Mouse (Mus musculus): ENCODE measurements around the gene Ano10.

DNA sequence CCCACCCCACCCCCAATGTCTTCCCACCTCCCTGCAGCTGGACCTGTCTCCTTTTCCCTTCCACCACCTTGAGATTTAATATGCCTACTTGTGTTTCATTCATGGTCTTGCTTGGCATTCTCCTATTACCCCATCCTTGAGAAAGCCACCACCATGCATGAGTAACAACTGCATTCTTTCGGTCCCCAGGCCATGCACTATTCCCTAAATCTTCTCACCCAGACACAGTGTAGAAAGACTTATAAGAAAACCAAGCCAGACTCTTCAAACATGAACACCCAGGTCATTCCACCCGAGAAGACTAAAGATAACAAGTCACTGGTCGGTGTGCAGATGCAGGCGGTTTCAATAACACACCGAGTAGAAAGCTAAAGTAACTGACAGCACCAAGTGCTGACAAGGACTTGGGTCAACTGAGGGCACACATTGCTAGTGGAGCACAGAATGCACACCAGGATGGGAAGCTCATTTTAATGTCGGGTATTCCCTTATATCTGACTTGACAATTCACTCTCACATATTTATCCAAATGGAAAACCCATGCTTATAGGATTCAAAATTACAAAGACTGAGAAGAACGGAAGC is 77.2 kb downstream of the Ano10 start:
- TF ChIP-seq TAL1 (conservative IDR thresholded peaks at IDR 0.05; ENCODE audit: low read depth, low read length) (no peak), CTCF (IDR thresholded peaks at IDR 0.05; ENCODE audit: low read depth, low read length) (no peak), POLR2AphosphoS5 (IDR thresholded peaks at IDR 0.05; ENCODE audit: insufficient replicate concordance, low read depth, low read length) (no peak), GATA1 (IDR thresholded peaks at IDR 0.05; ENCODE audit: borderline replicate concordance, low read length) (no peak), GATA2 (IDR thresholded peaks at IDR 0.05; ENCODE audit: borderline replicate concordance, low read depth, low read length) (no peak)

Data from G1E (cell line).